Mouse (Mus musculus): Measurements from ENCODE around the gene Slc43a2.

GRCm38 (mm10) chr11:75608776-75609175 lies 77.3 kb downstream of the Slc43a2 start:
- no peak for TF ChIP-seq MAFK (IDR thresholded peaks at IDR 0.05; ENCODE audit: borderline replicate concordance, low read depth, low read length)
- no peak for TF ChIP-seq CTCF (IDR thresholded peaks at IDR 0.05 in 2 of 3, conservative IDR thresholded peaks at IDR 0.05 in 1 of 3; ENCODE audit: control insufficient read depth in 1 of 3, insufficient read depth in 1 of 3, low read depth in 2 of 3, low read length in 3 of 3, poor library complexity in 1 of 3, severe bottlenecking in 1 of 3)

Data from MEL (cell line).